Mouse (Mus musculus) lung, postnatal 0 days (tissue): Measurements from ENCODE around the gene Gsta2.

Source experiments
- CTCF ChIP-seq: IDR thresholded peaks from 2 replicates; pipeline ENCODE4 v1.5.1; 2016; ENCODE audit warnings: antibody characterized with exemption, mild to moderate bottlenecking
- EP300 ChIP-seq: IDR thresholded peaks from 2 replicates; pipeline ENCODE4 v1.6.1; 2016; ENCODE audit warnings: antibody characterized with exemption, mild to moderate bottlenecking, control low read depth

- TF ChIP-seq CTCF (no peak), EP300 (no peak)
These were observed 19.9 kb upstream of the Gsta2 start for GRCm38 (mm10) chr9:78375486-78375885.
